Mouse (Mus musculus): ENCODE results near the gene Rrp9. TPM values are rescaled to one million over a fixed set of nuclear protein-coding genes. Genes with fewer than 3 reads are reported as not detected.

Rrp9 gene
- 45.6 and 48.9 TPM in 2 replicates for polyA plus RNA-seq (2014; fragmentation: Nextera tagmentation; extraction: Ambion mirVana)

- Histone ChIP-seq H3K9me3 (replicated peaks; ENCODE audit: control insufficient read depth, low read length) (no peaks in the 10 kb centered on the region), H3K4me3 (ENCODE audit: low read depth, low read length) (no peak within 1 kb of the TSS), H3K4me2 (ENCODE audit: low read length) (peak within 1 kb of the TSS; percentile 33), H3K9ac (ENCODE audit: low read length) (no peak within 1 kb of the TSS), H3K4me1 (ENCODE audit: control insufficient read depth, insufficient read depth, low read length) (peaks cover 7% of the 10 kb centered on the region; the same call in 1 of the 2 replicates), H3K27me3 (replicated peaks; ENCODE audit: control insufficient read depth, insufficient read depth, low read length) (no peaks in the 10 kb centered on the region), H3K36me3 (ENCODE audit: control insufficient read depth, insufficient read depth, low read length) (peaks cover 10% of the 10 kb centered on the region), H3K27ac (ENCODE audit: low read depth, low read length) (no peak within 1 kb of the TSS)
- WGBS, result 88% methylated on average over 10 of the region's 10 CpGs
- ATAC-seq (no peak), DNase-seq (ENCODE audit: low spot score) (no peak)
Measured at GRCm38 (mm10) chr9:106475663-106476001, at the start of gene Rrp9. TSS of gene Rrp9 (plus strand) at chr9:106475963.

DNA sequence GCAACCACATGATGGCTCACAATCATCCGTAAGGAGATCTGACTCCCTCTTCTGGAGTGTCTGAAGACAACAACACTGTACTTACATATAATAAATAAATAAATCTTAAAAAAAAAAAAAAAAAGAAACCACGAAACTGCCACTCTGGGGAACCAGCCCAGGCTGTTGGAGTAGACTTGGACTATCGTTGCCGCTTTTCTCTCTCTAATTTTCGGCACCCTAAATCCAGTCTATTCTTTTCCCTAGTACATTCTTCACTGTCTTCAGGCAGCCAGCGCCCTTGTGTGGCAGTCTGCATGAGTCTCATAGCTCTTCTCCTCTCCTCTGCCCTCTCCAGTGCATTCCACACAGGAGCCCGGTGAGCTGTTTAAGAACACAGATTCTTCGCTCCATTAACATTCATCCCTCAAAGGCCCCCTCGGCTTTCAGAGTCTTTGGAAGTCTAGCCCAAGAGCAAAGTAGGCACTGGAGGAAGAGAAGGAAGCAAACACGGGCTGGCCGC is 47.0 kb upstream of the Rrp9 start:
- DNase-seq (ENCODE audit: low spot score) (no peak), ATAC-seq (peak; percentile 62)
- H3K9ac ChIP-seq (ENCODE audit: low read length), result peak overlapping the region; percentile 74

DNA sequence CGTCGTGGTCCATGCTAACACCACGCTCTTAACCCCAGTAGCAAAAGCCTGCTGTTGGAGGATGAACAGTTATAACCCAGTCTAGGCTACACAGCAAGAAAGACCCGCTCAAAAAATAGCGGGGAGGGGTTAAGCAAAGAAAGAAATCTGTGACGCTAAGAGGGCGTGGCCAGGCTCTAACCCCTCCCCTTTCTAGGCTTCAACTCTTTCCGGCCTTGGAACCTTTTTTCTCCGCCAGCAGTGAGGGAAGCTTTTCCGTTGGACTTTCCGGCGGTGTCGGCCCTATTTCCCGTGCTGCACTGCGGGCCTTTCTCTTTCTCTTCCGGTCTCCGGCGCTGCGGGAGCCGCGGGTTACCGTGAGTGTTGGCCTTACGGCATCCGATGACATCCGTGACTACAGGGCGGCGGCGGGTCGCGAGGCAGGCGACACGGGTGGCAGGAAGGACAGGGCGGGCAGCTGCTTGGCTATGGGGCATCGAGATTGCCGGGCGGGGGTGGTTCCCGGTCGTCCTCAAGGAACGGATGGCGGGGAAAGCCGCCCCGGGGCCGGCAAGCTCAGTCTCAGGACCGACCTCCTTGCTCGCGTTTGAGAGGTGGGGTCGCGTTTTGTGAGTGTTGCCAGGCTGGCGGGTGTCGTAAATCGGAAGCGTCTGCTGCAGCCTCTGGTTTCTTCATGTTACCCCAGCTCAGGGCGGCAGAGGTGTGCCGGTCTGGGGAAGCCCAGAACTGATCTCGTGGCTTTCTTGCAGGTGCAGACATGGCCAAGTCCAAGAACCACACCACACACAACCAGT is 46.3 kb upstream of the Rrp9 start, which contains the start of gene Rpl29:
TSS of gene Rpl29 (plus strand) at position 234 of the 794 bp plus-strand sequence.
- WGBS, result under 1% methylated on average over 55 of the region's 55 CpGs
- H3K9ac ChIP-seq (ENCODE audit: low read length), result peak within 1 kb of the TSS; percentile 98
- H3K4me2 ChIP-seq (ENCODE audit: low read length), result peak within 1 kb of the TSS; percentile 77
- peaks cover 4% of the 10 kb centered on the region for H3K4me1 ChIP-seq (ENCODE audit: control insufficient read depth, insufficient read depth, low read length)
- ATAC-seq (peak; percentile 94), DNase-seq (ENCODE audit: low spot score) (peak; percentile 99)
- H3K4me3 ChIP-seq (ENCODE audit: low read depth, low read length), result peak within 1 kb of the TSS; percentile 90
- no peaks in the 10 kb centered on the region for H3K9me3 ChIP-seq (replicated peaks; ENCODE audit: control insufficient read depth, low read length)
- H3K36me3 ChIP-seq (ENCODE audit: control insufficient read depth, insufficient read depth, low read length), result peaks cover 37% of the 10 kb centered on the region
- peak within 1 kb of the TSS; percentile 93 for H3K27ac ChIP-seq (ENCODE audit: low read depth, low read length)
- no peaks in the 10 kb centered on the region for H3K27me3 ChIP-seq (replicated peaks; ENCODE audit: control insufficient read depth, insufficient read depth, low read length)

More for the DNA sequence above, 47.0 kb upstream of the Rrp9 start:
- H3K4me3 ChIP-seq (ENCODE audit: low read depth, low read length), result peak overlapping the region; percentile 90
- 16% methylated on average over 11 of the region's 11 CpGs for WGBS
- H3K4me1 ChIP-seq (ENCODE audit: control insufficient read depth, insufficient read depth, low read length), result peaks cover 4% of the 10 kb centered on the region
- H3K9me3 ChIP-seq (replicated peaks; ENCODE audit: control insufficient read depth, low read length), result no peaks in the 10 kb centered on the region
- peak overlapping the region; percentile 93 for H3K27ac ChIP-seq (ENCODE audit: low read depth, low read length)
- H3K4me2 ChIP-seq (ENCODE audit: low read length), result peak overlapping the region; percentile 77
- H3K36me3 ChIP-seq (ENCODE audit: control insufficient read depth, insufficient read depth, low read length), result peaks cover 31% of the 10 kb centered on the region
- no peaks in the 10 kb centered on the region for H3K27me3 ChIP-seq (replicated peaks; ENCODE audit: control insufficient read depth, insufficient read depth, low read length)

- Histone ChIP-seq H3K4me3 (ENCODE audit: low read depth, low read length) (peak overlapping the region; percentile 90), H3K4me1 (ENCODE audit: control insufficient read depth, insufficient read depth, low read length) (peaks cover 4% of the 10 kb centered on the region), H3K9me3 (replicated peaks; ENCODE audit: control insufficient read depth, low read length) (no peaks in the 10 kb centered on the region), H3K9ac (ENCODE audit: low read length) (peak overlapping the region; percentile 98), H3K4me2 (ENCODE audit: low read length) (peak overlapping the region; percentile 77), H3K36me3 (ENCODE audit: control insufficient read depth, insufficient read depth, low read length) (peaks cover 37% of the 10 kb centered on the region), H3K27me3 (replicated peaks; ENCODE audit: control insufficient read depth, insufficient read depth, low read length) (no peaks in the 10 kb centered on the region), H3K27ac (ENCODE audit: low read depth, low read length) (peak overlapping the region; percentile 93)
- no peak for ATAC-seq
- 2% methylated on average over 4 of the region's 4 CpGs for WGBS
- no peak for DNase-seq (ENCODE audit: low spot score)
Measured at GRCm38 (mm10) chr9:106430015-106430264, 45.8 kb upstream of the Rrp9 start.

- no peak overlapping the region for H3K9ac ChIP-seq (ENCODE audit: low read length)
- no peaks in the 10 kb centered on the region for H3K27me3 ChIP-seq (replicated peaks; ENCODE audit: control insufficient read depth, insufficient read depth, low read length)
- DNase-seq (ENCODE audit: low spot score) (no peak), ATAC-seq (no peak)
- H3K9me3 ChIP-seq (replicated peaks; ENCODE audit: control insufficient read depth, low read length), result no peaks in the 10 kb centered on the region
- 80% methylated on average over 7 of the region's 7 CpGs for WGBS
- H3K27ac ChIP-seq (ENCODE audit: low read depth, low read length), result no peak overlapping the region
- H3K4me1 ChIP-seq (ENCODE audit: control insufficient read depth, insufficient read depth, low read length), result peaks cover 13% of the 10 kb centered on the region
- H3K36me3 ChIP-seq (ENCODE audit: control insufficient read depth, insufficient read depth, low read length), result peaks cover 37% of the 10 kb centered on the region
- no peak overlapping the region for H3K4me3 ChIP-seq (ENCODE audit: low read depth, low read length)
- H3K4me2 ChIP-seq (ENCODE audit: low read length), result no peak overlapping the region
Measured at GRCm38 (mm10) chr9:106433389-106433788, 42.4 kb upstream of the Rrp9 start.

GRCm38 (mm10) chr9:106436566-106436965 is 39.2 kb upstream of the Rrp9 start:
- Histone ChIP-seq H3K9ac (ENCODE audit: low read length) (no peak overlapping the region), H3K27ac (ENCODE audit: low read depth, low read length) (no peak overlapping the region), H3K27me3 (replicated peaks; ENCODE audit: control insufficient read depth, insufficient read depth, low read length) (no peaks in the 10 kb centered on the region), H3K36me3 (ENCODE audit: control insufficient read depth, insufficient read depth, low read length) (peaks cover 28% of the 10 kb centered on the region), H3K4me2 (ENCODE audit: low read length) (no peak overlapping the region), H3K9me3 (replicated peaks; ENCODE audit: control insufficient read depth, low read length) (no peaks in the 10 kb centered on the region), H3K4me1 (ENCODE audit: control insufficient read depth, insufficient read depth, low read length) (peaks cover 14% of the 10 kb centered on the region), H3K4me3 (ENCODE audit: low read depth, low read length) (no peak overlapping the region)
- ATAC-seq (no peak), DNase-seq (ENCODE audit: low spot score) (no peak)
- WGBS, result 88% methylated on average over 9 of the region's 9 CpGs

- Histone ChIP-seq H3K9ac (ENCODE audit: low read length) (no peak overlapping the region), H3K27me3 (replicated peaks; ENCODE audit: control insufficient read depth, insufficient read depth, low read length) (no peaks in the 10 kb centered on the region), H3K36me3 (ENCODE audit: control insufficient read depth, insufficient read depth, low read length) (no peaks in the 10 kb centered on the region), H3K4me1 (ENCODE audit: control insufficient read depth, insufficient read depth, low read length) (peaks cover 9% of the 10 kb centered on the region), H3K4me2 (ENCODE audit: low read length) (no peak overlapping the region), H3K9me3 (replicated peaks; ENCODE audit: control insufficient read depth, low read length) (no peaks in the 10 kb centered on the region), H3K27ac (ENCODE audit: low read depth, low read length) (no peak overlapping the region), H3K4me3 (ENCODE audit: low read depth, low read length) (no peak overlapping the region)
- 76% methylated on average over 5 of the region's 5 CpGs for WGBS
- DNase-seq (ENCODE audit: low spot score), result no peak
- ATAC-seq, result no peak
Measured at GRCm38 (mm10) chr9:106442680-106443079, 33.1 kb upstream of the Rrp9 start.

DNA sequence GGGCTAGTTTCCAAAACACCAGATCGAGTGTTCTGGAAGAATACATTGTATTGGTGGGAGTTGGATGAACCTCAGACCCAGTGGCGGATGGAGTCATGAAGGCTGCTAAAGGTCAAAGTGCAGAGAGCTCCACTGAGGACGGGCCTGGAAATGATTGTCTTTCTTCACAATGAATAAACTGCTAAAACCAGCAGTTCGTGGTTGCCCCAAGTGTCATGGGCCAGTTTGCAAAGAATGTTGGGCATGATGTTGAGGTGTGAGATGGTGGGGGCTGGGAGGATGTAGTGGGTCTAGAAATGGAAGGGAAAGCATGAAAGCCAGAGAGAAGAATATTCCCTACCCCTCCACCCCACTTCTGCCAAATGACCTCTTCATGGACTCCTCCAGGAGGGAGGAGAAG is 30.9 kb upstream of the Rrp9 start:
- Histone ChIP-seq H3K4me1 (ENCODE audit: control insufficient read depth, insufficient read depth, low read length) (peaks cover 11% of the 10 kb centered on the region), H3K9ac (ENCODE audit: low read length) (no peak overlapping the region), H3K4me2 (ENCODE audit: low read length) (no peak overlapping the region), H3K9me3 (replicated peaks; ENCODE audit: control insufficient read depth, low read length) (no peaks in the 10 kb centered on the region), H3K27ac (ENCODE audit: low read depth, low read length) (no peak overlapping the region), H3K27me3 (replicated peaks; ENCODE audit: control insufficient read depth, insufficient read depth, low read length) (no peaks in the 10 kb centered on the region), H3K4me3 (ENCODE audit: low read depth, low read length) (no peak overlapping the region), H3K36me3 (ENCODE audit: control insufficient read depth, insufficient read depth, low read length) (no peaks in the 10 kb centered on the region)
- 92% methylated on average over 4 of the region's 4 CpGs for WGBS
- no peak for DNase-seq (ENCODE audit: low spot score)
- no peak for ATAC-seq

- ATAC-seq, result peak; percentile 89
- peak within 1 kb of the TSS; percentile 21; the same call in 1 of the 2 replicates for H3K27ac ChIP-seq (ENCODE audit: low read depth, low read length)
- H3K9ac ChIP-seq (ENCODE audit: low read length), result peak within 1 kb of the TSS; percentile 70
- peaks cover 11% of the 10 kb centered on the region for H3K4me1 ChIP-seq (ENCODE audit: control insufficient read depth, insufficient read depth, low read length)
- H3K36me3 ChIP-seq (ENCODE audit: control insufficient read depth, insufficient read depth, low read length), result no peaks in the 10 kb centered on the region
- WGBS, result under 1% methylated on average over 24 of the region's 24 CpGs
- H3K9me3 ChIP-seq (replicated peaks; ENCODE audit: control insufficient read depth, low read length), result no peaks in the 10 kb centered on the region
- H3K4me3 ChIP-seq (ENCODE audit: low read depth, low read length), result peak within 1 kb of the TSS; percentile 47
- peak; percentile 92 for DNase-seq (ENCODE audit: low spot score)
- no peaks in the 10 kb centered on the region for H3K27me3 ChIP-seq (replicated peaks; ENCODE audit: control insufficient read depth, insufficient read depth, low read length)
- H3K4me2 ChIP-seq (ENCODE audit: low read length), result peak within 1 kb of the TSS; percentile 74
Measured at GRCm38 (mm10) chr9:106447348-106447747, 28.4 kb upstream of the Rrp9 start, which contains the start of the genes Abhd14b and Abhd14a. TSS of gene Abhd14b (plus strand) at chr9:106447459. TSS of gene Abhd14a (minus strand) at chr9:106447678.
